Mouse (Mus musculus) liver, postnatal 0 days (tissue): ENCODE data around the gene Tmem95.

Experiments used
- CTCF ChIP-seq: sonication (generic); IDR thresholded peaks from 2 replicates; pipeline ENCODE4 v1.5.1; 2016; ENCODE audit warnings: antibody characterized with exemption, low read depth
- EP300 ChIP-seq: IDR thresholded peaks from 2 replicates; pipeline ENCODE4 v1.6.1; 2016; ENCODE audit warnings: antibody characterized with exemption, low read depth, mild to moderate bottlenecking

DNA sequence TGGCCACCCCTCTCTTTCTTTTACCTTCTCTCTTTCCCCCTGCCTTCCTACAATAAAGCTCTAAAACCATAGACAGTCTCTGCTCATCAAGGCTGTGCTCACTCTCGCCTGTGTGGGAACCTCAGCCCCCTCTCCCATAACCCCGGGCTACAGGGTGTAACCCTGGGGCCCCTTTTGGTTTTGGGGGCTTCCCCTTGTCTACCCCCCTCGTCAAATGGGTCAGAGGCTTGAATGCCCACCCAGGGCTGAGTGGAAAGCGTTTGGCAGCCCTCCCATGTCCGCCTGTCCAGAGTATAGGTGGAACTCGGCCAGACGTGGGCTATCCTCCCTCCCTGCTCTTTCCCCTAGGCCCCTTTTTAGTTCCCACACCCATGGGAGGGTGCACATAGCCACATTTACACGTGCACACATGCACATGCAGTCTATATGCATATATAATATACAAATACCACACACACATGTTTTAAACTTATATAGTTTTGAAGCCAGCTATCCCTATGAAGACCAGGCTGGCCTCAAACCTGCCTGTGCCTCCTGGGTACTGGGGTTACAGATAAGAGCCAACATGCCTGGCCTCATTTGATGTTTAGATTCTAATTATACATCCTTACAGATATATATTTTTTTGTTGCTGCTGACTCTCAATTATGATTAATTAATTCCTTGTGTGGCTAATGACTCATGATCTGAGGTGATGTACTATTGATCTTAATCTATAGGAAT lies 13.5 kb downstream of the Tmem95 start:
- no peak for TF ChIP-seq EP300
- no peak for TF ChIP-seq CTCF
